Mouse (Mus musculus) hindbrain, embryonic 13.5 days (tissue): Measurements from ENCODE around the gene Sdk1. TPM values are rescaled to one million over a fixed set of nuclear protein-coding genes. Genes with fewer than 3 reads are reported as not detected.

Experiments used
- ATAC-seq: fragments of 200-750 bp; cut with Nextera tagmentation; 2 replicates; pipeline ENCODE4 v1.8.0; 2017; ENCODE audit warnings: moderate TSS enrichment; ENCODE audit not compliant: low FRiP score
- H3K27ac ChIP-seq: fragments of 300-500 bp; sonication (generic); 2 replicates; pipeline ENCODE4 v1.5.1; 2015; ENCODE audit warnings: inconsistent platforms, mild to moderate bottlenecking, moderate library complexity
- H3K27me3 ChIP-seq: fragments of 300-500 bp; sonication (generic); 2 replicates; pipeline ENCODE4 v1.6.1; 2015; ENCODE audit warnings: mild to moderate bottlenecking, inconsistent platforms
- H3K36me3 ChIP-seq: fragments of 300-500 bp; sonication (generic); 2 replicates; pipeline ENCODE4 v1.6.1; 2015; ENCODE audit warnings: mild to moderate bottlenecking, inconsistent platforms
- H3K4me1 ChIP-seq: fragments of 300-500 bp; sonication (generic); replicated peaks from 2 replicates; pipeline ENCODE4 v1.6.1; 2015; ENCODE audit warnings: inconsistent platforms
- H3K4me2 ChIP-seq: fragments of 300-500 bp; sonication (generic); 2 replicates; pipeline ENCODE4 v1.6.1; 2015; ENCODE audit warnings: inconsistent platforms, mild to moderate bottlenecking, moderate library complexity
- H3K4me3 ChIP-seq: fragments of 300-500 bp; sonication (generic); 2 replicates; pipeline ENCODE4 v1.5.1; 2015; ENCODE audit warnings: mild to moderate bottlenecking, inconsistent platforms
- H3K9ac ChIP-seq: fragments of 300-500 bp; sonication (generic); 2 replicates; pipeline ENCODE4 v1.6.1; 2015; ENCODE audit warnings: mild to moderate bottlenecking, inconsistent platforms
- H3K9me3 ChIP-seq: fragments of 300-500 bp; sonication (generic); 2 replicates; pipeline ENCODE4 v1.6.1; 2016; ENCODE audit warnings: inconsistent platforms
- WGBS: fragments of 180-500 bp; shearing (Covaris S2); methylation state at CpG from one replicate; pipeline ENCODE4 v1.1.7; 2015; 5-methylcytosine and 5-hydroxymethylcytosine counted together
- polyA plus RNA-seq: library from polyadenylated mRNA; unstranded; fragments of >200 nt; fragmentation: Nextera tagmentation; extraction: Ambion mirVana; gene quantifications from 2 replicates; pipeline ENCODE4 v1.2.1, GENCODE M21; 2015

The Sdk1 gene
- polyA plus RNA-seq, 1 experiment from 2014 or later = 1.8 TPM

DNA sequence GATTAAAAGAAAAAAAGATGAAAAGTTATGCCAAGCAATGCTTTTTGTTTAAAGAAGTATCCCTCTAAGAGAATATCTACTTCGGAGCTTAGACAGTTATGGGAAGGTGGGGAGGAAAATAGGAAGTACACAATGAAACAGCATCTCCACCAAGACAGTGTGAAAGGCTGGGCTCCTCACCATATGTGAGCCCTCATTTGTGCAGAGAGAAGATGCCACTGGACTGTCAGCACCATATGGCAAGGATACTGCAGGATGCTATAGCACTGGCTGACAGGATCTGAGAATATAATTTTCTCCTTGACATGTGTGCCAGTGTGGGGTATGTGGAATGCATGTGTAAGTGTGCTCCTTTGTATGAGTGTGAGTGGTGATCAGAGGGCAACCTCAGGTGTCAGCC, 435.7 kb downstream of the Sdk1 start:
- H3K4me3 ChIP-seq = no peak overlapping the region
- H3K9me3 ChIP-seq = no peaks in the 10 kb centered on the region
- H3K27me3 ChIP-seq = no peaks in the 10 kb centered on the region
- H3K9ac ChIP-seq = no peak overlapping the region
- no peaks in the 10 kb centered on the region for H3K36me3 ChIP-seq
- H3K4me2 ChIP-seq = no peak overlapping the region
- no peak overlapping the region for H3K27ac ChIP-seq
- H3K4me1 ChIP-seq = no peaks in the 10 kb centered on the region
- ATAC-seq = no peak
- WGBS = 92% methylated on average over 1 of the region's 1 CpGs

DNA sequence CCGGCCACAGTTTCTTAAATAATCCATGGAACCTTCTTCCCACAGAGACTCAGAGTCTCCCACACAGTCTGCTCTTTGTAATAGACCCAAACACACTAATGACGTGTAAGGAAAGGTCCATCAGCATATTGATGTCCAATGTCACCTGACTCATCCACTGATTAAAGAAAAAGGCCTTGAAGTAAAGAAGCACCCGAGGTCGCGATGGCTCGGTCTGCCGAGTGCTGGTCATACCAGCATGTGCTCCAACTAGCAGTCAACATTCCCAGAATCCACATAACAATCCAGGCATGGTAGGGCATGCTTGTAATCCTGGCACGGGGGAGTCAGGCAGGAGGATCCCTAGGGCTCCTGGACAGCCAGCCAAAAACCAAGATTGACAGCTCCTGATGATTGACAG, 436.6 kb downstream of the Sdk1 start:
- H3K4me2 ChIP-seq = no peak overlapping the region

DNA sequence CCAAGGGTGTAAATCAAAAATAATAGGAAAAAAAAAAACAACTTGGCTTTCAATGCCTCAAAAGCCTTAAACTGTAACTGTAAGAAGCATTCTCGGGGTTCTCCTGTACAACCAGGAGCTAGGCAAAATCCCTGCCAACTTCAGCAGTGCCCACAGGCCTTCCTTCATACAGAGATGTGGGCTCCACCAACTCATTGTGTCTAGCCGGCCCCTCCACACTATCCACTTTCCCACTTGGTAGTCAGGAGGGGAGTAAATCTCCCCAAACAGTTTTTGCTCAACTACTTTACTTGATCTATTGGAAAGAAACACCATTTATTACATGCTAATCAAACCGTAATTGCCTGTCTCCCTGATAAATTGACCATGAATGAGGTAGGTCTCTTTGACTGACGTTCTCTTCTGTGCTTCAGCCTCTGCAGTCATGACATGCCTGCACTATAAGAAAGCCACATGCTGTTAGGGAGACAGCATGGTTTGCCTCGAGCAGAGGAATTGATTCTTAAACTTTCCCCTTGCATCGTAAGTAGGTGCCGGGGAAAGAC, 445.7 kb downstream of the Sdk1 start:
- no peaks in the 10 kb centered on the region for H3K9me3 ChIP-seq
- H3K27ac ChIP-seq = no peak overlapping the region
- H3K4me1 ChIP-seq = peaks cover 13% of the 10 kb centered on the region
- H3K4me2 ChIP-seq = no peak overlapping the region
- no peaks in the 10 kb centered on the region for H3K27me3 ChIP-seq
- no peak overlapping the region for H3K9ac ChIP-seq
- WGBS = 42% methylated on average over 7 of the region's 7 CpGs
- no peak for ATAC-seq
- H3K36me3 ChIP-seq = no peaks in the 10 kb centered on the region
- no peak overlapping the region for H3K4me3 ChIP-seq

More for the DNA sequence above, 436.6 kb downstream of the Sdk1 start:
- H3K36me3 ChIP-seq = no peaks in the 10 kb centered on the region
- no peak overlapping the region for H3K4me3 ChIP-seq
- H3K27ac ChIP-seq = no peak overlapping the region
- no peaks in the 10 kb centered on the region for H3K9me3 ChIP-seq
- no peak overlapping the region for H3K9ac ChIP-seq
- WGBS = 92% methylated on average over 8 of the region's 8 CpGs
- no peaks in the 10 kb centered on the region for H3K4me1 ChIP-seq
- H3K27me3 ChIP-seq = no peaks in the 10 kb centered on the region
- no peak for ATAC-seq

DNA sequence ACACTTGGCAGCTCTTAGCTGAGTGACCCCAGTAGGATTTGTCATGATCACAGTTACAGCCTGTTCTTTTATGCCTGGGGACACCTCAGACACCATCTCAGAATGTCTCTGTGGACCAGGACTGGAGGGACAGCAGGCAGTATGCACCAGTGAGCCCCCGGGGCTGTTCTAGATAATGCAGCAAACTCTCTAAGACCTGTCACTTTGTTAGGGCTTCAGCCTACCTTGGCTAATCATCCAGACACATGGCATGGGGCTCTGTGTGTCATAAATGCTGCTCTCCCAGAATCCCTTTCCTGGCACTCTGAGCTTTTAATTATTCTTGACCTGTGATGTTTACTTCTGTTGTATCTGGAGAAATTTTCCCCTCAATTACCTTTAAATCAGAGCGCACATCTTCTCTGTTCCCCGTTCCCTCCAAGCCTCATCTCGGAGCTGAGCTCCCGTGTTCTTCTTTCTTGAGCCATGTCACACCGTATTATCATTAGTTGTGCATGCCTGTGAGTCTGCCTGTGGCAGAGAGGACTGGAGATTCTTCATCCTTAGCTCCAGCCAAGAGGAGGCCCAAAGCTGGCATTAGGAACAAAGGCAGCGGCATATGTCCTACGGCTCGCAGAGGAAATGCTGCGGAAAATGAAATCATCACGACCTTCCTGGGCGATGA, 448.3 kb downstream of the Sdk1 start:
- Histone ChIP-seq H3K27ac (peak overlapping the region; percentile 10; the same call in 1 of the 2 replicates), H3K4me3 (no peak overlapping the region), H3K4me2 (no peak overlapping the region), H3K27me3 (no peaks in the 10 kb centered on the region), H3K9me3 (no peaks in the 10 kb centered on the region), H3K4me1 (peaks cover 21% of the 10 kb centered on the region), H3K9ac (no peak overlapping the region), H3K36me3 (no peaks in the 10 kb centered on the region)
- no peak for ATAC-seq
- 79% methylated on average over 12 of the region's 12 CpGs for WGBS

DNA sequence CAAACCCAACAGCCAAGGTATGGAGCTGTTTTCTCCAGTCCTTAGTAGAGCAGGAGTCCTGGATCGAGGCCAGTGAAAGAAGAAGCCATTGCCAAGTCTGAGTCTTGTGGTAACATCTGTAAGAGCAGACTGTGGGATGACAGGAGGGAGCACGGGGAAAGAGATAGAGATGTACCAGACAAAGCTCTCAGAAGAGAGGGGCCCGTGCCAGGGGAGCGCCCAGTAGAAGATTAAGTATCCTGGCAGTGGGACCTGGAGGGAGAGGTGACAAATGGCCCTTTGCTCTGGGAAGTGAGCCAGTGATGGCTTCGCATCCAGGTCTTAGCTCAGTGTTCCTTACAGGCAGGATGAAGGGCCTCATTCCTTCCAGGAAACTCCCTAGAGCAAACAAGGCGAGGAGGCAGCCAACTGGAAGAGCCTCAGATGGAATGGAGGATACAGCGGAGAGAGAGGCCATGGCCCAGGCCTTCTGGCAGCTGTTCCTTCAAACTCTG, 450.2 kb downstream of the Sdk1 start:
- Histone ChIP-seq H3K9ac (no peak overlapping the region), H3K27me3 (no peaks in the 10 kb centered on the region), H3K9me3 (no peaks in the 10 kb centered on the region), H3K4me1 (peaks cover 26% of the 10 kb centered on the region), H3K27ac (no peak overlapping the region), H3K4me3 (no peak overlapping the region), H3K4me2 (no peak overlapping the region), H3K36me3 (no peaks in the 10 kb centered on the region)
- ATAC-seq = no peak; the same call in 1 of the 2 replicates
- WGBS = 67% methylated on average over 7 of the region's 7 CpGs

DNA sequence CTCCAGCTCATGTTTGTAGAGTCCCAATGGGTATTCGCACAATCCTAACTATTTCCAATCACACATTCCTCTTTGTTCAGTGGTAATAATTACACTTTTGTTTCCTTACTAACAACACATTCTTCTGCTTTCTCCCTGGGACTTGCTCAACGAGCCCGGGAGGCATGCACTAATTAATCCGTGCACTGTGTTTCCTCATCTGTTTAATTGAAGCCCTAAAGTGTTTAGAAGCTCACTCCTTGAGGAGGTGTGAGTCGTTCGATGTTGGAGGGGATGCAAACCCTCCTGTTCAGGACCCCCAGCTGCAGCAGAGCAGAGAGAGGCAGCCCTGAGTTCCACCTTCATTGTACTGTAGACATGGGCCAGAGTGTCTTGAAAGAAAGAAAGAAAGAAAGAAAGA, 452.4 kb downstream of the Sdk1 start:
- Histone ChIP-seq H3K9me3 (no peaks in the 10 kb centered on the region), H3K36me3 (no peaks in the 10 kb centered on the region)
- WGBS = 54% methylated on average over 6 of the region's 6 CpGs

DNA sequence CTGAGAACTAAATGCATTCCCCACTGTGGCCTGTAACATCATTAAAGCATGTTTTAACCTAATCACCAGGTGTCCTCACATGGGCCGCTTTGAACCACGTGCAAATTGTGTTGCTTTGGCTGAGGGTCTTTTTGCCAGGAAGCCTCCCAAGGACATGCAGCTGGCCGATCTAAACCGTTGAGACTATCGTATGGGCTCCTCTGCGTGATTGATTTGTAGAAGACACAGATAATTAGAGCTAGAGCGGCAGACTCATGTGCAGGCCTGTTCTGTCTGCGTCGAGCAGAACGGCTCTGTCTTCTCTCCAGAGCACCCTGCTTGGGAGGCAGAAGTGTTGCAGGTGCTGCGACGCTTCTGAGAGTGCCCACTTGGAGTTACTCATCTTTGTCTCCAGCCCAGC, 453.6 kb downstream of the Sdk1 start:
- Histone ChIP-seq H3K27me3 (no peaks in the 10 kb centered on the region), H3K9ac (no peak overlapping the region), H3K27ac (0 out of 2 replicates have a peak overlapping the region, but pooled peaks have one; percentile 2), H3K4me1 (peaks cover 22% of the 10 kb centered on the region), H3K4me2 (no peak overlapping the region), H3K4me3 (no peak overlapping the region), H3K36me3 (no peaks in the 10 kb centered on the region), H3K9me3 (no peaks in the 10 kb centered on the region)
- WGBS = 51% methylated on average over 12 of the region's 12 CpGs
- ATAC-seq = no peak

More for the DNA sequence above, 452.4 kb downstream of the Sdk1 start:
- no peak overlapping the region for H3K9ac ChIP-seq
- H3K4me3 ChIP-seq = no peak overlapping the region
- no peak overlapping the region for H3K27ac ChIP-seq
- H3K27me3 ChIP-seq = no peaks in the 10 kb centered on the region
- H3K4me1 ChIP-seq = peaks cover 24% of the 10 kb centered on the region
- ATAC-seq = no peak
- H3K4me2 ChIP-seq = no peak overlapping the region

DNA sequence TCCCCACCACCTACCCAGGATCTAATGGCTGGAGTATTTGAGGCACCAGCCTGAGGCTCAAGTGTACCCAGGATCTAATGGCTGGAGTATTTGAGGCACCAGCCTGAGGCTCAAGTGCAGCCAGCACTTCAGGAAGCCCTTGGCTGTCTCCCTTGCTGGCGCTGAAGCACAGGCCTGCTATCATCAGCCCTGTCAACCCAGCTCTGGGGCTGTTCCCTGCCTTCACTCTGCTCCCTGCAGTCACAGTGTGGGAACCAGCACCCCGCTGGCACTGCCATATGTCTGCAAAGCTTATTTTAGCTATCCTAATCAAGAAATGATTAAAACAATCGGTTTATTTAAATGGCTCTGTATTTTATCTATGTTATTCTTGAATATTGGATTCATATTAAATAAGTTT, 457.1 kb downstream of the Sdk1 start:
- H3K36me3 ChIP-seq = no peaks in the 10 kb centered on the region
- ATAC-seq = no peak
- H3K4me2 ChIP-seq = no peak overlapping the region
- no peaks in the 10 kb centered on the region for H3K27me3 ChIP-seq
- H3K4me3 ChIP-seq = no peak overlapping the region
- H3K9me3 ChIP-seq = no peaks in the 10 kb centered on the region
- peak overlapping the region; percentile 6; the same call in 1 of the 2 replicates for H3K27ac ChIP-seq
- H3K9ac ChIP-seq = no peak overlapping the region
- H3K4me1 ChIP-seq = peaks cover 12% of the 10 kb centered on the region
- 61% methylated on average over 3 of the region's 3 CpGs for WGBS

DNA sequence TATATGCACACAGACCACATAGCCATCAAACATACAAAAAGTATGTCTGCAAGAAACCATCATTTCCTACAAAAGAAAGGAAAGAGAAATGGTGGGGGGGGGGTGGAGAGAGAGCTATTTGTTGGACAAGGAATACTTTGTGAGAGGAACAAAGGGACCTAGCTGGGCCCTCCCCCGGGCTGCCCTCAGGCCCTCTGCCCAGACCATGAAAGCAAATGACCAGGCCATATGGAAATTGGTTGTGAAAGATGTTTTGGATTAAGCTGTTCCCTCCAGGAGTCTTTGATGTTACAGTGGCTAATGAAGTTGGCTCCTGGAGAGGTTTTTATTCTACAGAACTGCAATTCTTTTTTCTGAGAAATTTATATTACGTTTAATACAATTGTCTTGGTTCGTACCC, 479.5 kb downstream of the Sdk1 start:
- no peak for ATAC-seq
- Histone ChIP-seq H3K9ac (no peak overlapping the region), H3K4me1 (peaks cover 9% of the 10 kb centered on the region; the same call in 1 of the 2 replicates), H3K36me3 (no peaks in the 10 kb centered on the region), H3K4me2 (no peak overlapping the region), H3K27me3 (no peaks in the 10 kb centered on the region), H3K9me3 (no peaks in the 10 kb centered on the region), H3K27ac (no peak overlapping the region), H3K4me3 (no peak overlapping the region)
- WGBS = 38% methylated on average over 3 of the region's 3 CpGs

DNA sequence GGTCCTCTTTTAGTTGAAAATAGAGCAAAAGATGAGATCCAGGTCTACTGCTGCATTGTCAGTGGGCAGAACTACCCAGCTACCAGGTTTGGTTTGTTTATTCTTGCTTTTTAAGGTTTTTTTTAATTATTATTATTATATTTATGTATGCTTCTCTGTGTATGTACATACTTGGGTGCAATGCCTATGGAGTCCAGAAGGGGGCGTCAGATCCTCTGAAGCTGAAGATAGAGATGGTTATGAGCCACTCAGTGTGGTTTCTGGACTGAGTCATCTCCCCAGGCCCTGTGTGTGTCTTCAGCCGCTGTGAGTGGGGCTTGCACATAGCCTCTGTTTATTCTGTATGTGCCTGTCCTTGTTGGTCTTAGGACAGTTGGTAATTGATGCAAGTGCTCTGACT, 486.7 kb downstream of the Sdk1 start:
- 71% methylated on average over 2 of the region's 2 CpGs for WGBS
- ATAC-seq = no peak
- Histone ChIP-seq H3K4me1 (peaks cover 9% of the 10 kb centered on the region; the same call in 1 of the 2 replicates), H3K9me3 (no peaks in the 10 kb centered on the region), H3K27ac (no peak overlapping the region), H3K9ac (no peak overlapping the region), H3K36me3 (no peaks in the 10 kb centered on the region), H3K4me3 (no peak overlapping the region), H3K27me3 (no peaks in the 10 kb centered on the region), H3K4me2 (no peak overlapping the region)

DNA sequence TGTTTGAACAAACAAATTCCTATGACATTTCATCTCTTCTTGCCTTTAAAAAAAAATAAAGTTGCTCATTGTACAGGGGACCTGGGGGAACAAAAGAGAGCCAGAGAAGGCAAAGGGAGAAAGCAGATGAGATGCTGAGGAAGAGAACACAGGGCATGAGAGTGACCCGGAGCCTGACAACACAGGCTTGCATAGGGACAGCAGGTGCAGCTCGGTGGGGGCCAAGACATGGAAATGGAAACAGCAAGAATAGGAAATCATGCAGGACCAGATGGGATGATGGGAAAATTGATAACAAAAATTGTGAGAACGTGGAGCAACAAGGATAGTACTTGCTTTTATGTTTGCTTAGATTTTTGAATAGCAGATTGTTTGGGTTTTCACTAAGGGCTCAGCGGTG, 488.7 kb downstream of the Sdk1 start:
- peaks cover 9% of the 10 kb centered on the region; the same call in 1 of the 2 replicates for H3K4me1 ChIP-seq
- H3K9ac ChIP-seq = no peak overlapping the region
- H3K4me3 ChIP-seq = no peak overlapping the region
- WGBS = 47% methylated on average over 4 of the region's 4 CpGs
- no peak for ATAC-seq
- no peak overlapping the region for H3K4me2 ChIP-seq
- peak overlapping the region; percentile 25; the same call in 1 of the 2 replicates for H3K27ac ChIP-seq
- no peaks in the 10 kb centered on the region for H3K36me3 ChIP-seq
- no peaks in the 10 kb centered on the region for H3K27me3 ChIP-seq
- H3K9me3 ChIP-seq = no peaks in the 10 kb centered on the region

DNA sequence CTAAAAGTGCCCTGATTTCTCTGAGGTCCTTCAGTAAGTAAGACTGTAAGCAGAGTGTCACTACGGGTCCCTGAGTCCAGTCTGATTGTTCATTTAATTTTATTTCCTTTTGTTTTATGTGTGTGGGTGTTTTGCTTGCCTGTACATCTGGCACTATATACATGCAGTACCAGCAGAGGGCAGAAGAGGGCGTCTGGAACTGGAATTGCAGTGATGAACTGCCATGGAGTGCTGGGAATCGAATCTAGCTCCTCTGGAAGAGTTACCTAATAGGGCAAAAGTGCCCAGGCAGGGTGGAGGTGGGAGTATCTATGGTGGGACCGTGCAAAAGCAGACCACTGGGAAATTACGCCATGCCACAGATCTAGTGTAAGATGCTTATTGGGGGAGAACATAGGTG, 497.4 kb downstream of the Sdk1 start:
- Histone ChIP-seq H3K4me2 (no peak overlapping the region), H3K4me3 (no peak overlapping the region), H3K27me3 (no peaks in the 10 kb centered on the region), H3K36me3 (no peaks in the 10 kb centered on the region), H3K4me1 (no peaks in the 10 kb centered on the region), H3K9me3 (0 out of 2 replicates have a peak, but pooled peaks cover 5% of the 10 kb centered on the region), H3K27ac (no peak overlapping the region), H3K9ac (no peak overlapping the region)
- WGBS = 71% methylated on average over 5 of the region's 5 CpGs
- ATAC-seq = no peak

DNA sequence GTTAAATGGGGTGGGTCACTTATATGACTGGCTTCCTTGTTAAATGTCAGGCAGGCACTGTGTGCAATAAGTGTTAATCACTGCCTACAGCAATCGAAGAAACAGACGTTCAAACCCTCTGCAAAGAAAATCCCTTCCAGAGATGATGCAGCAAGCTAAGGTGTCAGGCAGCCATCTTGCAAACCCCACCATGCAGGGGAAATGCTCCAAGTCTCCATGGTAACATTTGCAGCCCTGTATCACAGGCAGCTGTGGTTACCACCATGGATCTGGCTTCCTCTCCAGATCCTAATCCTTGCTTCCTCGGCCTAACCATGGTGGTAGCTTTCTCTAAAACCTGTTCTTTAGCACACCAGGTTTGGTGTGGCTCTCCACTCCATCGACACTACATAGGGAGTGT, 507.5 kb downstream of the Sdk1 start:
- H3K9me3 ChIP-seq = no peaks in the 10 kb centered on the region
- H3K4me1 ChIP-seq = no peaks in the 10 kb centered on the region
- no peak overlapping the region for H3K4me3 ChIP-seq
- H3K9ac ChIP-seq = no peak overlapping the region
- H3K4me2 ChIP-seq = no peak overlapping the region
- H3K36me3 ChIP-seq = no peaks in the 10 kb centered on the region
- WGBS = 93% methylated on average over 4 of the region's 4 CpGs
- H3K27ac ChIP-seq = no peak overlapping the region
- ATAC-seq = no peak
- H3K27me3 ChIP-seq = no peaks in the 10 kb centered on the region
